Mouse (Mus musculus): Measurements from ENCODE around the gene Kcnip2.

DNA sequence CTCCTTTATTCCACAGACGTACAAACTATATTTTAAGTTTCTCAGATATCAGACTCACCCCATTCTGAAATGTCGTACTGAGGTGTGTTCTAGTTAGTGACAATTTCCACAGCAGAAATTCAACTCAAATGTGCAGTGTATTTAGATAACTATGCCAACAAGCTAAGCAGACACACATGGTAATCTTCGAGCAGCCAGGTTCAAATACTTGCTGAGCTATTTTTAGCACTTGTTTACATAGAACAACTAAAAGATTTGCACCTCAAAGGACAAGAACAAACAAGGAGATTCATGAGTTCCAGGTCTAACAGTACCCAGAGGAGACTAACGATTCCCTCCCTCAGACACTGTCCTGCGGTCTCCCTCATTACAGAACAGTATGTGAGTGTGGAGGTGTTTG is 11.3 kb upstream of the Kcnip2 start:
- TF ChIP-seq POLR2A (IDR thresholded peaks at IDR 0.05; ENCODE audit: low read depth, low read length) (no peak), CTCF (IDR thresholded peaks at IDR 0.05; ENCODE audit: extremely low read depth, insufficient read length, insufficient replicate concordance, low read depth, low read length) (no peak)
